Mouse (Mus musculus): ENCODE measurements around the gene Gps2.
A peak's percentile ranks its signal among the peaks of the same experiment; 100 is the strongest.

DNA sequence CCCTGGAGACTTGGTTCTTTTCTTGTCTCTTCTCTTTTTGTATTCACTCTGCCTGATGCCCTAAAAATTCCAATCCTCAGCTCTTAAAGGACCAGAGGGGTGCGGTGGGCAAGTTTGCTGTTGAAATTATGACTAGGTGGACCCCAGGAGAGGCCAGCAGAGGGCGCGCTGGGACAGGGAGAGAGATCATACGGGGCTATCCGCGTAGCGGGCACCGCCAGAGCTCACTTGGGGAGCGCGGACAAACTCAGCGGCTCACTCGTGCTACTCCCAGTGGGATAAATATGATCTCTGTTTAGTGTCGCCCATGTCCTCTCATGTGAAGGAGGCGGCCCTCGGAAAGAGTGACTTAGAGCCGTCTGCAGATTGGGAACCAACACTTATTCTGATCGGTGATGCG, 20.5 kb downstream of the Gps2 start:
- no peak for TF ChIP-seq MYOD1 (IDR thresholded peaks at IDR 0.05; ENCODE audit: control insufficient read depth in 1 of 3, insufficient read length in 2 of 3, low read depth in 2 of 3)
- no peak for TF ChIP-seq USF1 (IDR thresholded peaks at IDR 0.05; ENCODE audit: low read depth)
- no peak for TF ChIP-seq POLR2A (IDR thresholded peaks at IDR 0.05; ENCODE audit: insufficient read length, low read depth)
- no peak for TF ChIP-seq MAX (IDR thresholded peaks at IDR 0.05; ENCODE audit: low read depth)
- no peak for TF ChIP-seq TCF12 (IDR thresholded peaks at IDR 0.05; ENCODE audit: insufficient read depth, poor library complexity, severe bottlenecking)
- no peak for TF ChIP-seq POLR2AphosphoS2 (IDR thresholded peaks at IDR 0.05; ENCODE audit: insufficient read length, low read depth)
- TF ChIP-seq REST (IDR thresholded peaks at IDR 0.05; ENCODE audit: insufficient read depth, insufficient read length), result no peak
- peak; percentile 27 for TF ChIP-seq E2F4 (IDR thresholded peaks at IDR 0.05; ENCODE audit: insufficient read depth)
- no peak for TF ChIP-seq MYOG (IDR thresholded peaks at IDR 0.05; ENCODE audit: control insufficient read depth in 1 of 3, insufficient read depth in 1 of 3, insufficient read length in 2 of 3, low read depth in 2 of 3)
- no peak for TF ChIP-seq SRF (IDR thresholded peaks at IDR 0.05; ENCODE audit: control insufficient read depth, insufficient read length, low read depth)
- TF ChIP-seq CEBPB (IDR thresholded peaks at IDR 0.05; ENCODE audit: insufficient read depth, poor library complexity, severe bottlenecking), result no peak
- TF ChIP-seq TCF3 (IDR thresholded peaks at IDR 0.05; ENCODE audit: insufficient read length, low read depth), result no peak

All from myocyte (in vitro differentiated cells).